Mouse (Mus musculus) lung, embryonic 15.5 days (tissue): ENCODE data around the gene Rsf1. TPM values are rescaled to one million over a fixed set of nuclear protein-coding genes. Genes with fewer than 3 reads are reported as not detected.

Experiments used
- ATAC-seq: fragments of 200-750 bp; cut with Nextera tagmentation; 2 replicates; pipeline ENCODE4 v1.8.0; 2017; ENCODE audit warnings: moderate number of reproducible peaks, borderline replicate concordance; ENCODE audit not compliant: low FRiP score, low TSS enrichment; ENCODE audit errors: extremely low read depth
- H3K27ac ChIP-seq: fragments of 300-500 bp; sonication (generic); 2 replicates; pipeline ENCODE4 v1.5.1; 2015; ENCODE audit warnings: moderate library complexity, mild to moderate bottlenecking, inconsistent platforms
- H3K27me3 ChIP-seq: fragments of 300-500 bp; sonication (generic); 2 replicates; pipeline ENCODE4 v1.6.1; 2015; ENCODE audit warnings: inconsistent platforms
- H3K36me3 ChIP-seq: fragments of 300-500 bp; sonication (generic); 2 replicates; pipeline ENCODE4 v1.6.1; 2015; ENCODE audit warnings: inconsistent platforms
- H3K4me1 ChIP-seq: fragments of 300-500 bp; sonication (generic); 2 replicates; pipeline ENCODE4 v1.6.1; 2015; ENCODE audit warnings: inconsistent platforms
- H3K4me2 ChIP-seq: fragments of 300-500 bp; sonication (generic); 2 replicates; pipeline ENCODE4 v1.6.1; 2015; ENCODE audit warnings: inconsistent platforms, mild to moderate bottlenecking, moderate library complexity
- H3K4me3 ChIP-seq: fragments of 300-500 bp; sonication (generic); 2 replicates; pipeline ENCODE4 v1.5.1; 2015; ENCODE audit warnings: mild to moderate bottlenecking, inconsistent platforms
- H3K9ac ChIP-seq: fragments of 300-500 bp; sonication (generic); 2 replicates; pipeline ENCODE4 v1.6.1; 2015; ENCODE audit warnings: inconsistent platforms
- H3K9me3 ChIP-seq: fragments of 300-500 bp; sonication (generic); 2 replicates; pipeline ENCODE4 v1.6.1; 2016; ENCODE audit warnings: inconsistent platforms
- WGBS: fragments of 180-500 bp; shearing (Covaris S2); methylation state at CpG from one replicate; pipeline ENCODE4 v1.1.7; 2015; 5-methylcytosine and 5-hydroxymethylcytosine counted together
- polyA plus RNA-seq: library from polyadenylated mRNA; unstranded; fragments of >200 nt; fragmentation: Nextera tagmentation; extraction: Ambion mirVana; gene quantifications from 2 replicates; pipeline ENCODE4 v1.2.1, GENCODE M21; 2015

Rsf1 gene
- polyA plus RNA-seq, 1 experiment from 2014 or later: 21.9 TPM

- WGBS: 64% methylated on average over 4 of the region's 4 CpGs
- Histone ChIP-seq H3K27ac (no peak overlapping the region), H3K4me2 (no peak overlapping the region), H3K4me3 (no peak overlapping the region), H3K9me3 (no peaks in the 10 kb centered on the region), H3K27me3 (no peaks in the 10 kb centered on the region), H3K4me1 (no peaks in the 10 kb centered on the region), H3K36me3 (peaks cover 6% of the 10 kb centered on the region), H3K9ac (no peak overlapping the region)
- ATAC-seq: no peak
Observed at GRCm38 (mm10) chr7:97707123-97707522, 127.4 kb downstream of the Rsf1 start.

- no peak overlapping the region for H3K9ac ChIP-seq
- 83% methylated on average over 5 of the region's 5 CpGs for WGBS
Observed at GRCm38 (mm10) chr7:97707809-97708208, 128.1 kb downstream of the Rsf1 start.

GRCm38 (mm10) chr7:97709204-97709603 lies 129.5 kb downstream of the Rsf1 start:
- Histone ChIP-seq H3K27ac (no peak overlapping the region), H3K4me3 (no peak overlapping the region), H3K36me3 (peaks cover 23% of the 10 kb centered on the region), H3K9ac (no peak overlapping the region), H3K9me3 (no peaks in the 10 kb centered on the region), H3K27me3 (no peaks in the 10 kb centered on the region), H3K4me2 (no peak overlapping the region), H3K4me1 (no peaks in the 10 kb centered on the region)
- 84% methylated on average over 3 of the region's 3 CpGs for WGBS
- ATAC-seq: no peak

More at GRCm38 (mm10) chr7:97707809-97708208, 128.1 kb downstream of the Rsf1 start:
- Histone ChIP-seq H3K4me3 (no peak overlapping the region), H3K4me1 (no peaks in the 10 kb centered on the region), H3K4me2 (no peak overlapping the region), H3K27ac (no peak overlapping the region), H3K36me3 (peaks cover 13% of the 10 kb centered on the region), H3K9me3 (no peaks in the 10 kb centered on the region), H3K27me3 (no peaks in the 10 kb centered on the region)
- ATAC-seq: no peak

- peaks cover 65% of the 10 kb centered on the region for H3K36me3 ChIP-seq
Observed at GRCm38 (mm10) chr7:97714651-97715050, 135.0 kb downstream of the Rsf1 start.

GRCm38 (mm10) chr7:97717326-97717725 lies 137.6 kb downstream of the Rsf1 start:
- H3K4me1 ChIP-seq: no peaks in the 10 kb centered on the region
- no peak overlapping the region for H3K4me3 ChIP-seq
- H3K9me3 ChIP-seq: no peaks in the 10 kb centered on the region
- no peak for ATAC-seq
- WGBS: 71% methylated on average over 1 of the region's 1 CpGs
- H3K36me3 ChIP-seq: peaks cover 63% of the 10 kb centered on the region
- no peak overlapping the region for H3K4me2 ChIP-seq
- H3K9ac ChIP-seq: no peak overlapping the region
- H3K27ac ChIP-seq: no peak overlapping the region
- no peaks in the 10 kb centered on the region for H3K27me3 ChIP-seq

More at GRCm38 (mm10) chr7:97714651-97715050, 135.0 kb downstream of the Rsf1 start:
- H3K4me2 ChIP-seq: no peak overlapping the region
- 95% methylated on average over 5 of the region's 5 CpGs for WGBS
- no peaks in the 10 kb centered on the region for H3K27me3 ChIP-seq
- no peak overlapping the region for H3K27ac ChIP-seq
- H3K4me1 ChIP-seq: no peaks in the 10 kb centered on the region
- H3K4me3 ChIP-seq: no peak overlapping the region
- no peak for ATAC-seq
- H3K9me3 ChIP-seq: no peaks in the 10 kb centered on the region
- no peak overlapping the region for H3K9ac ChIP-seq

- H3K9me3 ChIP-seq: no peaks in the 10 kb centered on the region
- no peak overlapping the region for H3K9ac ChIP-seq
- H3K27ac ChIP-seq: no peak overlapping the region
- H3K4me1 ChIP-seq: no peaks in the 10 kb centered on the region
- H3K27me3 ChIP-seq: no peaks in the 10 kb centered on the region
- H3K4me3 ChIP-seq: no peak overlapping the region
- no peak overlapping the region for H3K4me2 ChIP-seq
- H3K36me3 ChIP-seq: peaks cover 50% of the 10 kb centered on the region
- WGBS: 87% methylated on average over 5 of the region's 5 CpGs
- ATAC-seq: no peak
Observed at GRCm38 (mm10) chr7:97719078-97719477, 139.4 kb downstream of the Rsf1 start.

GRCm38 (mm10) chr7:97720109-97720508 lies 140.4 kb downstream of the Rsf1 start:
- Histone ChIP-seq H3K9me3 (no peaks in the 10 kb centered on the region), H3K9ac (no peak overlapping the region), H3K27ac (no peak overlapping the region), H3K36me3 (peaks cover 40% of the 10 kb centered on the region), H3K4me1 (no peaks in the 10 kb centered on the region), H3K4me2 (no peak overlapping the region), H3K27me3 (no peaks in the 10 kb centered on the region), H3K4me3 (no peak overlapping the region)
- 86% methylated on average over 5 of the region's 5 CpGs for WGBS
- no peak for ATAC-seq

GRCm38 (mm10) chr7:97722278-97722918 lies 142.7 kb downstream of the Rsf1 start:
- 85% methylated on average over 7 of the region's 7 CpGs for WGBS

GRCm38 (mm10) chr7:97723646-97724538 lies 144.2 kb downstream of the Rsf1 start:
- Histone ChIP-seq H3K4me3 (no peak overlapping the region), H3K4me1 (no peaks in the 10 kb centered on the region), H3K4me2 (no peak overlapping the region), H3K9ac (no peak overlapping the region), H3K36me3 (peaks cover 15% of the 10 kb centered on the region), H3K27me3 (no peaks in the 10 kb centered on the region), H3K27ac (no peak overlapping the region), H3K9me3 (no peaks in the 10 kb centered on the region)
- WGBS: 80% methylated on average over 11 of the region's 11 CpGs
- no peak for ATAC-seq

More at GRCm38 (mm10) chr7:97722278-97722918, 142.7 kb downstream of the Rsf1 start:
- no peak overlapping the region for H3K27ac ChIP-seq
- no peak overlapping the region for H3K4me2 ChIP-seq
- H3K27me3 ChIP-seq: no peaks in the 10 kb centered on the region
- no peaks in the 10 kb centered on the region for H3K4me1 ChIP-seq
- no peak for ATAC-seq
- no peaks in the 10 kb centered on the region for H3K9me3 ChIP-seq
- H3K36me3 ChIP-seq: peaks cover 26% of the 10 kb centered on the region
- no peak overlapping the region for H3K9ac ChIP-seq
- H3K4me3 ChIP-seq: no peak overlapping the region

GRCm38 (mm10) chr7:97725401-97725800 lies 145.7 kb downstream of the Rsf1 start:
- H3K27me3 ChIP-seq: no peaks in the 10 kb centered on the region
- no peaks in the 10 kb centered on the region for H3K4me1 ChIP-seq
- H3K4me2 ChIP-seq: no peak overlapping the region
- H3K9ac ChIP-seq: no peak overlapping the region
- H3K9me3 ChIP-seq: no peaks in the 10 kb centered on the region
- 94% methylated on average over 6 of the region's 6 CpGs for WGBS
- no peak overlapping the region for H3K4me3 ChIP-seq
- peaks cover 3% of the 10 kb centered on the region; the same call in 1 of the 2 replicates for H3K36me3 ChIP-seq
- ATAC-seq: no peak
- no peak overlapping the region for H3K27ac ChIP-seq

GRCm38 (mm10) chr7:97726080-97726479 lies 146.4 kb downstream of the Rsf1 start:
- WGBS: 81% methylated on average over 7 of the region's 7 CpGs
- H3K4me1 ChIP-seq: no peaks in the 10 kb centered on the region

GRCm38 (mm10) chr7:97726778-97727177 lies 147.1 kb downstream of the Rsf1 start:
- no peaks in the 10 kb centered on the region for H3K9me3 ChIP-seq
- H3K27ac ChIP-seq: no peak overlapping the region
- no peaks in the 10 kb centered on the region for H3K36me3 ChIP-seq
- no peak overlapping the region for H3K9ac ChIP-seq
- H3K4me1 ChIP-seq: no peaks in the 10 kb centered on the region
- no peak overlapping the region for H3K4me2 ChIP-seq
- no peak for ATAC-seq
- H3K4me3 ChIP-seq: no peak overlapping the region
- WGBS: 80% methylated on average over 7 of the region's 7 CpGs
- H3K27me3 ChIP-seq: no peaks in the 10 kb centered on the region

More at GRCm38 (mm10) chr7:97726080-97726479, 146.4 kb downstream of the Rsf1 start:
- Histone ChIP-seq H3K36me3 (no peaks in the 10 kb centered on the region), H3K4me3 (no peak overlapping the region), H3K27ac (no peak overlapping the region), H3K9ac (no peak overlapping the region), H3K9me3 (no peaks in the 10 kb centered on the region), H3K27me3 (no peaks in the 10 kb centered on the region), H3K4me2 (no peak overlapping the region)
- no peak for ATAC-seq
